Mouse (Mus musculus): ENCODE data around the gene Mboat7. TPM values are rescaled to one million over a fixed set of nuclear protein-coding genes. Genes with fewer than 3 reads are reported as not detected.
A peak's percentile ranks its signal among the peaks of the same experiment; 100 is the strongest.
"Not testable (repeated sequence)": the region's sequence is repeated elsewhere in the genome, so short reads cannot be mapped to it uniquely, and the experiment has no call there.

Gene Mboat7
- polyA plus RNA-seq, 1 experiment, result 29.9 TPM

- H3K4me3 ChIP-seq, result no peak overlapping the region
- peak; percentile 47 for TF ChIP-seq POLR2AphosphoS2 (IDR thresholded peaks at IDR 0.05; ENCODE audit: insufficient read length, low read depth)
- TF ChIP-seq TCF12 (IDR thresholded peaks at IDR 0.05; ENCODE audit: insufficient read depth, poor library complexity, severe bottlenecking), result no peak
- H3K79me2 ChIP-seq (ENCODE audit: control insufficient read depth, insufficient read depth), result peaks cover 15% of the 10 kb centered on the region
- peaks cover 18% of the 10 kb centered on the region for H3K36me3 ChIP-seq (ENCODE audit: control insufficient read depth, insufficient read depth)
- H3K4me2 ChIP-seq (ENCODE audit: low read depth), result no peak overlapping the region
- H3ac ChIP-seq (ENCODE audit: control insufficient read depth, insufficient read length), result no peak overlapping the region
- H3K27me3 ChIP-seq (ENCODE audit: control insufficient read depth, insufficient read depth, insufficient read length), result no peaks in the 10 kb centered on the region
Measured at GRCm38 (mm10) chr7:3709000-3709399, 15.7 kb upstream of the Mboat7 start.

GRCm38 (mm10) chr7:3708447-3708980 is 15.2 kb upstream of the Mboat7 start:
- H3K36me3 ChIP-seq (ENCODE audit: control insufficient read depth, insufficient read depth), result peaks cover 18% of the 10 kb centered on the region
- peaks cover 15% of the 10 kb centered on the region for H3K79me2 ChIP-seq (ENCODE audit: control insufficient read depth, insufficient read depth)
- not testable (repeated sequence) for H3K4me3 ChIP-seq; H3K27me3 ChIP-seq (ENCODE audit: control insufficient read depth, insufficient read depth, insufficient read length); H3ac ChIP-seq (ENCODE audit: control insufficient read depth, insufficient read length); H3K4me2 ChIP-seq (ENCODE audit: low read depth)

GRCm38 (mm10) chr7:3707568-3708413 is 14.5 kb upstream of the Mboat7 start:
- no peak overlapping the region for H3K4me3 ChIP-seq
- H3K27me3 ChIP-seq (ENCODE audit: control insufficient read depth, insufficient read depth, insufficient read length), result no peaks in the 10 kb centered on the region
- H3K36me3 ChIP-seq (ENCODE audit: control insufficient read depth, insufficient read depth), result peaks cover 18% of the 10 kb centered on the region
- TF ChIP-seq POLR2AphosphoS2 (IDR thresholded peaks at IDR 0.05; ENCODE audit: insufficient read length, low read depth) (peak; percentile 76), CEBPB (IDR thresholded peaks at IDR 0.05; ENCODE audit: insufficient read depth, poor library complexity, severe bottlenecking) (no peak), SRF (IDR thresholded peaks at IDR 0.05; ENCODE audit: control insufficient read depth, insufficient read length, low read depth) (no peak)
- H3K4me2 ChIP-seq (ENCODE audit: low read depth), result no peak overlapping the region
- H3ac ChIP-seq (ENCODE audit: control insufficient read depth, insufficient read length), result no peak overlapping the region
- H3K79me2 ChIP-seq (ENCODE audit: control insufficient read depth, insufficient read depth), result peaks cover 15% of the 10 kb centered on the region

- no peaks in the 10 kb centered on the region for H3K27me3 ChIP-seq (ENCODE audit: control insufficient read depth, insufficient read depth, insufficient read length)
- H3K79me2 ChIP-seq (ENCODE audit: control insufficient read depth, insufficient read depth), result peaks cover 15% of the 10 kb centered on the region
- no peak overlapping the region for H3K4me3 ChIP-seq
- TF ChIP-seq POLR2AphosphoS2 (IDR thresholded peaks at IDR 0.05; ENCODE audit: insufficient read length, low read depth) (no peak), MYOG (IDR thresholded peaks at IDR 0.05; ENCODE audit: control insufficient read depth in 1 of 3, insufficient read depth in 1 of 3, insufficient read length in 2 of 3, low read depth in 2 of 3) (no peak), REST (IDR thresholded peaks at IDR 0.05; ENCODE audit: insufficient read depth, insufficient read length) (no peak), TCF12 (IDR thresholded peaks at IDR 0.05; ENCODE audit: insufficient read depth, poor library complexity, severe bottlenecking) (no peak), E2F4 (IDR thresholded peaks at IDR 0.05; ENCODE audit: insufficient read depth) (no peak), POLR2A (IDR thresholded peaks at IDR 0.05; ENCODE audit: insufficient read length, low read depth) (no peak), MYOD1 (IDR thresholded peaks at IDR 0.05; ENCODE audit: control insufficient read depth in 1 of 3, insufficient read length in 2 of 3, low read depth in 2 of 3) (no peak), MAX (IDR thresholded peaks at IDR 0.05; ENCODE audit: low read depth) (no peak), USF1 (IDR thresholded peaks at IDR 0.05; ENCODE audit: low read depth) (no peak), SRF (IDR thresholded peaks at IDR 0.05; ENCODE audit: control insufficient read depth, insufficient read length, low read depth) (no peak)
- H3K4me2 ChIP-seq (ENCODE audit: low read depth), result no peak overlapping the region
- peaks cover 18% of the 10 kb centered on the region for H3K36me3 ChIP-seq (ENCODE audit: control insufficient read depth, insufficient read depth)
- no peak overlapping the region for H3ac ChIP-seq (ENCODE audit: control insufficient read depth, insufficient read length)
Measured at GRCm38 (mm10) chr7:3707027-3707426, 13.7 kb upstream of the Mboat7 start.

- Histone ChIP-seq H3K4me2 (ENCODE audit: low read depth) (peak overlapping the region; percentile 84), H3K27me3 (ENCODE audit: control insufficient read depth, insufficient read depth, insufficient read length) (no peaks in the 10 kb centered on the region), H3K4me3 (peak overlapping the region; percentile 94), H3K36me3 (ENCODE audit: control insufficient read depth, insufficient read depth) (peaks cover 18% of the 10 kb centered on the region), H3ac (ENCODE audit: control insufficient read depth, insufficient read length) (no peak overlapping the region), H3K79me2 (ENCODE audit: control insufficient read depth, insufficient read depth) (peaks cover 15% of the 10 kb centered on the region)
- TF ChIP-seq MAX (IDR thresholded peaks at IDR 0.05; ENCODE audit: low read depth) (no peak), E2F4 (IDR thresholded peaks at IDR 0.05; ENCODE audit: insufficient read depth) (no peak), SRF (IDR thresholded peaks at IDR 0.05; ENCODE audit: control insufficient read depth, insufficient read length, low read depth) (no peak), TCF3 (IDR thresholded peaks at IDR 0.05; ENCODE audit: insufficient read length, low read depth) (no peak), POLR2AphosphoS2 (IDR thresholded peaks at IDR 0.05; ENCODE audit: insufficient read length, low read depth) (no peak), MYOD1 (IDR thresholded peaks at IDR 0.05; ENCODE audit: control insufficient read depth in 1 of 3, insufficient read length in 2 of 3, low read depth in 2 of 3) (no peak), TCF12 (IDR thresholded peaks at IDR 0.05; ENCODE audit: insufficient read depth, poor library complexity, severe bottlenecking) (no peak), CEBPB (IDR thresholded peaks at IDR 0.05; ENCODE audit: insufficient read depth, poor library complexity, severe bottlenecking) (no peak), MYOG (IDR thresholded peaks at IDR 0.05; ENCODE audit: control insufficient read depth in 1 of 3, insufficient read depth in 1 of 3, insufficient read length in 2 of 3, low read depth in 2 of 3) (no peak), USF1 (IDR thresholded peaks at IDR 0.05; ENCODE audit: low read depth) (no peak)
Measured at GRCm38 (mm10) chr7:3706343-3706934, 13.1 kb upstream of the Mboat7 start.
